Comparison of ENCODE assay signal across 16 mouse cellular contexts in genomic region chr6:31425428-31425827, GRCm38 (mm10).
"Had no signal": no experiment of that assay in that cellular context is flagged by ENCODE, and none has a peak within 500 bp of the region (broad histone marks: within the 10 kb centered on the region; RNA-seq: fewer than 3 reads in every experiment).

No protein-coding gene starts in this region.

- H3K9ac ChIP-seq: kidney, embryonic 15.5 days; limb, embryonic 13.5 days; neural tube, embryonic 15.5 days; stomach, embryonic 15.5 days had no signal

- H3K4me1 ChIP-seq: kidney, embryonic 15.5 days; limb, embryonic 13.5 days; midbrain, embryonic 10.5 days; neural tube, embryonic 15.5 days; stomach, embryonic 15.5 days had no signal

- H3K4me3 ChIP-seq: kidney, embryonic 15.5 days; limb, embryonic 13.5 days; midbrain, embryonic 10.5 days; myocyte; neural tube, embryonic 15.5 days; stomach, embryonic 15.5 days had no signal

- ATAC-seq: intestine, embryonic 16.5 days had no signal

- H3K4me2 ChIP-seq: kidney, embryonic 15.5 days; limb, embryonic 13.5 days; neural tube, embryonic 15.5 days; stomach, embryonic 15.5 days had no signal

- H3K27ac ChIP-seq: kidney, embryonic 15.5 days; limb, embryonic 13.5 days; midbrain, embryonic 10.5 days; neural tube, embryonic 15.5 days; stomach, embryonic 15.5 days had no signal

- H3K27me3 ChIP-seq: kidney, embryonic 15.5 days; limb, embryonic 13.5 days; neural tube, embryonic 15.5 days; stomach, embryonic 15.5 days had no signal

- DNase-seq: kidney, adult 2 months; kidney, postnatal 14 days; layer of hippocampus, postnatal 36 days; left cerebral cortex, postnatal 4 days; lung, adult 18-20 months; midbrain, embryonic 14.5 days; right cerebral cortex, postnatal 4 days; spleen, adult 18-20 months; thymus, postnatal 4 days had no signal

- H3K9me3 ChIP-seq: kidney, embryonic 15.5 days; limb, embryonic 13.5 days; midbrain, embryonic 10.5 days; neural tube, embryonic 15.5 days; stomach, embryonic 15.5 days had no signal
